21 mouse cellular contexts compared by ENCODE assay signal in the genomic region with DNA sequence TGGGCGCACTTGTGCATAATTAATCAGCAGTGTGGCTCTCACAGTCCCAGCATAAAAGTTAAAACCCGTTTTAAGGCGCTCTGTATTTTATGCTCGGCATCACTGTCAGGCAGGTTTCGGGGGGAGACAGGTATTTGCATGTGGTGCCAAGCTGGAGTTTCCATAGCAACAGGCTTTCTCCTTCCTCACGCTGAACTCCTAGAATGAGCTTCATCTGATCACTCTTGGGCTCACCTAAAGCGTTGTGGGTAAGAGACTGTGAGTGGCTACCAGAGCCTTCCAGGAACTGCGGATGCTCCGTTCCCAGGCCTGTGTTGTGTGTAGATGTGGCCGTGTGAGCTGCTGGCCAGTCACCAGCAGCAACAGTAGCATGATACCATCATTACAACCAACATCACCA.
A peak's percentile ranks its signal among the peaks of the same experiment; 100 is the strongest.
DNase-seq lines count a peak whose midpoint lies in the region; ATAC-seq and TF ChIP-seq lines count a peak whose summit lies in the region.
"Had no signal": no experiment of that assay in that cellular context is flagged by ENCODE, and none has a peak within 500 bp of the region (broad histone marks: within the 10 kb centered on the region; RNA-seq: fewer than 3 reads in every experiment).

No protein-coding gene starts in this region.

- WGBS in forebrain, embryonic 16.5 days, result 50% methylated on average over 10 of the region's 10 CpGs
- WGBS in forebrain, embryonic 10.5 days, result 88% methylated on average over 10 of the region's 10 CpGs
- WGBS in midbrain, embryonic 13.5 days, result 73% methylated on average over 10 of the region's 10 CpGs
- WGBS in midbrain, embryonic 10.5 days, result 87% methylated on average over 10 of the region's 10 CpGs
- 39% methylated on average over 10 of the region's 10 CpGs for WGBS in midbrain, postnatal 0 days

- no peak for TF ChIP-seq CTCF in brain, embryonic 14.5 days (IDR thresholded peaks at IDR 0.05; ENCODE audit: borderline replicate concordance, extremely low read depth, insufficient read depth, insufficient read length)
- TF ChIP-seq CTCF in midbrain, postnatal 0 days (IDR thresholded peaks at IDR 0.05), result no peak

- peak overlapping the region; percentile 24; the same call in 1 of the 2 replicates for H3K27ac ChIP-seq in forebrain, embryonic 16.5 days (ENCODE audit: low read length)
- H3K27ac ChIP-seq in forebrain, embryonic 10.5 days, result no peak overlapping the region
- peak overlapping the region; percentile 62; the same call in 1 of the 2 replicates for H3K27ac ChIP-seq in midbrain, embryonic 13.5 days
- H3K27ac ChIP-seq in midbrain, embryonic 10.5 days (replicated peaks), result no peak overlapping the region
- H3K27ac ChIP-seq in midbrain, postnatal 0 days (ENCODE audit: low read depth, low read length), result peak overlapping the region; percentile 78

- no peak overlapping the region for H3K9ac ChIP-seq in forebrain, embryonic 16.5 days (replicated peaks; ENCODE audit: low read depth, low read length)
- H3K9ac ChIP-seq in midbrain, embryonic 13.5 days (replicated peaks), result no peak overlapping the region
- H3K9ac ChIP-seq in midbrain, postnatal 0 days (replicated peaks; ENCODE audit: low read length, poor library complexity, severe bottlenecking), result no peak overlapping the region

- H3K4me2 ChIP-seq in forebrain, embryonic 16.5 days (ENCODE audit: low read length), result no peak overlapping the region
- 0 out of 2 replicates have a peak overlapping the region, but pooled peaks have one; percentile 13 for H3K4me2 ChIP-seq in midbrain, embryonic 13.5 days (replicated peaks)
- H3K4me2 ChIP-seq in midbrain, postnatal 0 days (ENCODE audit: low read depth, low read length, poor library complexity, severe bottlenecking), result peak overlapping the region; percentile 32; the same call in 1 of the 2 replicates
- H3K4me2 ChIP-seq: heart, embryonic 11.5 days had no signal

- no peaks in the 10 kb centered on the region for H3K36me3 ChIP-seq in forebrain, embryonic 16.5 days (ENCODE audit: control insufficient read depth, insufficient read depth)
- no peaks in the 10 kb centered on the region for H3K36me3 ChIP-seq in forebrain, embryonic 10.5 days (replicated peaks)
- no peaks in the 10 kb centered on the region for H3K36me3 ChIP-seq in midbrain, embryonic 13.5 days
- H3K36me3 ChIP-seq in midbrain, embryonic 10.5 days, result no peaks in the 10 kb centered on the region
- H3K36me3 ChIP-seq in midbrain, postnatal 0 days (ENCODE audit: insufficient read depth, low read length), result no peaks in the 10 kb centered on the region

- no peaks in the 10 kb centered on the region; the same call in 1 of the 2 replicates for H3K9me3 ChIP-seq in forebrain, embryonic 16.5 days (ENCODE audit: control insufficient read depth, low read length)
- no peaks in the 10 kb centered on the region for H3K9me3 ChIP-seq in forebrain, embryonic 10.5 days
- peaks cover 5% of the 10 kb centered on the region for H3K9me3 ChIP-seq in midbrain, embryonic 13.5 days
- no peaks in the 10 kb centered on the region for H3K9me3 ChIP-seq in midbrain, embryonic 10.5 days (replicated peaks)
- no peaks in the 10 kb centered on the region for H3K9me3 ChIP-seq in midbrain, postnatal 0 days (ENCODE audit: low read length)

- H3K27me3 ChIP-seq in forebrain, embryonic 16.5 days (replicated peaks; ENCODE audit: control insufficient read depth, insufficient read depth, low read length), result no peaks in the 10 kb centered on the region
- H3K27me3 ChIP-seq in forebrain, embryonic 10.5 days (ENCODE audit: poor library complexity, severe bottlenecking), result no peaks in the 10 kb centered on the region
- H3K27me3 ChIP-seq in midbrain, embryonic 13.5 days, result no peaks in the 10 kb centered on the region
- no peaks in the 10 kb centered on the region for H3K27me3 ChIP-seq in midbrain, embryonic 10.5 days (ENCODE audit: low read depth, poor library complexity, severe bottlenecking)
- no peaks in the 10 kb centered on the region for H3K27me3 ChIP-seq in midbrain, postnatal 0 days (ENCODE audit: insufficient read depth, low read length)

- TF ChIP-seq POLR2A in brain, embryonic 14.5 days (IDR thresholded peaks at IDR 0.05; ENCODE audit: borderline replicate concordance, extremely low read depth, insufficient read depth, insufficient read length, poor library complexity, severe bottlenecking), result no peak

- H3K4me1 ChIP-seq in forebrain, embryonic 16.5 days (replicated peaks; ENCODE audit: control insufficient read depth, insufficient read depth, low read length), result no peaks in the 10 kb centered on the region
- H3K4me1 ChIP-seq in forebrain, embryonic 10.5 days, result peaks cover 15% of the 10 kb centered on the region
- peaks cover 15% of the 10 kb centered on the region; the same call in 1 of the 2 replicates for H3K4me1 ChIP-seq in midbrain, embryonic 13.5 days (replicated peaks)
- 0 out of 2 replicates have a peak, but pooled peaks cover 4% of the 10 kb centered on the region for H3K4me1 ChIP-seq in midbrain, embryonic 10.5 days
- H3K4me1 ChIP-seq in midbrain, postnatal 0 days (ENCODE audit: insufficient read depth, low read length), result 0 out of 2 replicates have a peak, but pooled peaks cover 7% of the 10 kb centered on the region

- no peak overlapping the region for H3K4me3 ChIP-seq in forebrain, embryonic 16.5 days (replicated peaks; ENCODE audit: low read length)
- no peak overlapping the region for H3K4me3 ChIP-seq in forebrain, embryonic 10.5 days
- no peak overlapping the region for H3K4me3 ChIP-seq in midbrain, embryonic 13.5 days (replicated peaks)
- no peak overlapping the region for H3K4me3 ChIP-seq in midbrain, embryonic 10.5 days
- no peak overlapping the region for H3K4me3 ChIP-seq in midbrain, postnatal 0 days (ENCODE audit: low read depth, low read length)

- ATAC-seq in forebrain, embryonic 16.5 days, result peak; percentile 71; the same call in 1 of the 2 replicates
- no peak for ATAC-seq in midbrain, embryonic 13.5 days
- ATAC-seq in midbrain, postnatal 0 days (ENCODE audit: low FRiP score), result peak; percentile 44; the same call in 1 of the 2 replicates
- ATAC-seq in megakaryocyte-erythroid progenitor cell, adult 5-6 weeks (replicated peaks; ENCODE audit: low FRiP score, low TSS enrichment, poor library complexity, severe bottlenecking), result no peak
- ATAC-seq: CD4-positive, CD25-positive, alpha-beta regulatory T cell, adult 4 months; intestine, postnatal 0 days had no signal

- DNase-seq in forebrain, embryonic 10.5 days (ENCODE audit: extremely low spot score, low spot score), result no peak
- DNase-seq in midbrain, embryonic 10.5 days (ENCODE audit: low spot score), result no peak
- peak; percentile 81 for DNase-seq in brain, embryonic 14.5 days (ENCODE audit: low read depth)
- DNase-seq in midbrain, postnatal 0 days (ENCODE audit: low spot score), result peak; percentile 68
- no peak for DNase-seq in urinary bladder, postnatal 36 days (ENCODE audit: low spot score in 2 of 2)
- DNase-seq: adrenal gland, postnatal 25 days; cerebellum, adult 11-12 months; gastrocnemius, postnatal 14 days; heart, adult 11 months; kidney, postnatal 36 days; layer of hippocampus, postnatal 36 days; lung, postnatal 4 days; retina, postnatal 1 day; right cerebral cortex, postnatal 4 days; thymus, postnatal 25 days had no signal

Comparison
In these comparisons a context has a peak if more than half of its experiments do, and no peak if none do; other contexts are left out.
1. ATAC-seq: peak in forebrain, embryonic 16.5 days (single experiment) and midbrain, postnatal 0 days (single experiment); none in midbrain, embryonic 13.5 days (single experiment) and megakaryocyte-erythroid progenitor cell, adult 5-6 weeks (single experiment).
2. H3K27ac ChIP-seq: peak in forebrain, embryonic 16.5 days (single experiment), midbrain, embryonic 13.5 days (single experiment) and midbrain, postnatal 0 days (single experiment); none in forebrain, embryonic 10.5 days (single experiment) and midbrain, embryonic 10.5 days (single experiment).
3. DNase-seq: peak in brain, embryonic 14.5 days (single experiment) and midbrain, postnatal 0 days (single experiment); none in forebrain, embryonic 10.5 days (single experiment), midbrain, embryonic 10.5 days (single experiment) and urinary bladder, postnatal 36 days (0 of 2).